Mouse (Mus musculus) regulatory T cell (primary cell): Measurements from ENCODE around the gene Btbd7.

Experiments
- in situ Hi-C: fragments of 300-600 bp; cut with MboI, MseI; formaldehyde crosslinking; loops from one replicate; pipeline ENCODE4 v1.15.1; 2025; ENCODE audit warnings: high pct_unique_total_duplicates

The Btbd7 gene

GRCm38 (mm10) chr12:102739096-102739495 is 139.2 kb downstream of the Btbd7 start:
- in situ Hi-C loops: loop anchor here (25.0 kb wide), 1 partner anchor 227 kb away; no protein-coding TSS in a partner anchor

- in situ Hi-C loops: loop anchor here (25.0 kb wide), 1 partner anchor 221 kb away; no protein-coding TSS in a partner anchor
Observed at GRCm38 (mm10) chr12:102733381-102733780, 144.9 kb downstream of the Btbd7 start.

- in situ Hi-C loops: loop anchor here (25.0 kb wide), 1 partner anchor 219 kb away; no protein-coding TSS in a partner anchor
Observed at GRCm38 (mm10) chr12:102730798-102731619, 147.3 kb downstream of the Btbd7 start.
